Mouse (Mus musculus): Measurements from ENCODE around the gene Smbd1. TPM values are rescaled to one million over a fixed set of nuclear protein-coding genes. Genes with fewer than 3 reads are reported as not detected.
A peak's percentile ranks its signal among the peaks of the same experiment; 100 is the strongest.

Smbd1 gene
- not detected for total RNA-seq (2021)
- long read RNA-seq, experiment 1, result 0 reads
- long read RNA-seq, experiment 2, result 0 reads

DNA sequence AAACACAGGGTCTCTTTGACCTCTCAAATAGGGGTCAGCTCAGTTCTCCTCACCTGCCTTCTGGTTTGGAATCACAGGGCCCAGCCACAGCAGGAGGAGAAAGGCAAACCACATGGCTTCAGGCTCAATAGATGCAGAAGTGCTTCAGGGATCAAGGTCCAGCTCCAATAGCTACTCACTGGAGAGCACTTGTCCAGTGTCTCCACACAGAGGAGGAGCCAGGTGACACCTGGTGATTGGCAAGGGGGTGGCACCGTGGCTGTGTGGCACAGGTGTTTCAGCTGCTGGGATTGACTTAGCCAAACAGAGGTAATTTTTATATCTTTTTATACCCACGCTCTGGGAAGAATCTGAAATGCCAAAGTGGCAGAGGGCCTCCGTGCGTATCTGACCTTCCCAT is at the start of gene Smbd1:
Smbd1 (minus strand) TSS at position 157 of the 400 bp plus-strand sequence.
- intact Hi-C loops (cut with DNase I), result loop anchor here (5.0 to 10.0 kb wide), 3 partner anchors 77 to 344 kb away; no protein-coding TSS in a partner anchor
- Histone ChIP-seq H3K27ac (no peak within 1 kb of the TSS), H3K4me3 (no peak within 1 kb of the TSS)
- no peak for TF ChIP-seq CTCF (IDR thresholded peaks at IDR 0.05)
- no peak for DNase-seq (ENCODE audit: extremely low spot score in 1 of 2, low spot score in 2 of 2)

DNA sequence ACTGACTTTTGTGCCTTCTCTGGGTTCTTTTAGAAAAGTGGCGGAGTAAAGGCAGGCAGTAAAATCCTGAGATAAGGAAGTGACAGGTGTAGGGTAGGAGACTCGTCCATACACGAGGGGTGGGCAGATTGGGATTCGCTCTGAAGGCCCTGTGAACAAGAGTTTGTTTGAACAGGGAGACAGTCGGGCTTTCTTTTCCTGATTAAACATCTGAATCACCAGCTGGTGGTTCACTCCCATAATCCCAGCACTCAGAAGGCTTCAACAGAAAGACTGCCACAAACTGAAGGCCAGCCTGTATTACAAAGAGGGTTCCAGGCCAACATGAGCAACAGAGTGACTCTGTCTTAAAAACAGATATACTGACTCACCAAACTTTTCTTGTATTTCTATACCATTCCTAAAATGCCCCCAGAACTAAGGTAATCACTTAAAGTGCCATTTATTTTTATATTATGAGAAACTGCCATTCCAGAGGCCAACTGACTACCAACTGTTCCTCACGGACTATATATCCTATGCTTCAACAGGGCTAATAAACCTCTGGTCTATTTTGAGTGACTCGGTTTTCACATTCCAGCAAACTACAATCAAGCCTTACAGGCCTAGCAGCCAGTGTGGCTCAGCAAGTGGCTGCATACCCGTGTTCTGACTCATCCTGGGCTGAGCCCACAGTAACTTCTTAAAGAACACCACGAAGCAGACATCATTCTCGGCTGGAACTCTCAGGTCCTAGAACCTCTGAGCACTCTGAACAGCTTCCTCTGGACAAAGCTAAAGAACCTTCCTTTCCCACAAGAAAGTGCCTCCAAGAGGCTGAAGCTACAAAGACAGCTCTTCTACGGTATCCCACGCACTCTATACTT is 48.7 kb upstream of the Smbd1 start:
- DNase-seq (ENCODE audit: extremely low spot score in 1 of 2, low spot score in 2 of 2), result no peak
- Histone ChIP-seq H3K27ac (peak overlapping the region; percentile 37; the same call in 1 of the 2 replicates), H3K4me3 (no peak overlapping the region)
- TF ChIP-seq CTCF (IDR thresholded peaks at IDR 0.05), result no peak
- intact Hi-C loops (cut with DNase I), result no loop called here

DNA sequence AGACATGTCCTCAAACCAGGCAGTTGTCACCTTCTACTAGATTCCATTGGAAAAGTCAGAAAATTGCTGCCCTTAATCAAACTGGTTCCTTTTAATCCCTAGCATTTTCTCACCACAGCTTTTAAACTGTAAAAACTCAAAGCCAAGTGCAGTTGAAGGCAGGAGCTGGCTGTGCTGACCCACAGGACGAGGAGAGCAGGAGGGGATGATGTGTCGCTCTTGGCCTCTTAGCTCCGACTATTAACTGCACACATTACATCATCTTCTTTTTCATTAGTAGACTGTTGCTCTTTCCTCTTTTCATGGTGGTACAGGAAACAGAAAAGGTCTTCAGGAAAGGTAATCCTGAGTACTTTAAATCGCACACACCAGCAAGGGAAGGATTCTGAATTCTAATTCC is 48.1 kb upstream of the Smbd1 start:
- TF ChIP-seq CTCF (IDR thresholded peaks at IDR 0.05), result no peak
- no peak overlapping the region for H3K4me3 ChIP-seq

DNA sequence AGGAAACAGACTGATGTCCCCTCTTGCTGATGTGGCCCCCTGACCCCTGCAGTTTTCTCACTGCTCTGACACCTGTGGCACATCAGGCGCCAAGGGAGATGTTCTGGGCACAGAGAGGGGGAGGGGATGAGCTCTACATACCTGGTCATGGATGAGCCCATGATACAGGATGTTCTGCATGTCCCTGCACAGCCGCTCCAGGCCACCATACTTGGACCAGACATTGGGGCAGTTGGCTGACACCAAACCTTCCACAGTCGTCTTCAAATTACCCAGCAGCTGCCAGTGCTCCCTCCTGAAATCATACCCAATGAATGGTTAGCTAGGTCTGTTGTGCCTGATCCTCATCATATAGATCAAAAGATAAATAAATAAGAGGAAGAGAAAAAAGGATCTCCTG is 46.5 kb upstream of the Smbd1 start:
- intact Hi-C loops (cut with DNase I), result no loop called here
- DNase-seq (ENCODE audit: extremely low spot score in 1 of 2, low spot score in 2 of 2), result no peak
- H3K4me3 ChIP-seq, result no peak overlapping the region
- no peak overlapping the region for H3K27ac ChIP-seq
- TF ChIP-seq CTCF (IDR thresholded peaks at IDR 0.05), result no peak

More for the DNA sequence above, 48.1 kb upstream of the Smbd1 start:
- intact Hi-C loops (cut with DNase I), result no loop called here
- peak overlapping the region; percentile 20; the same call in 1 of the 2 replicates for H3K27ac ChIP-seq
- no peak for DNase-seq (ENCODE audit: extremely low spot score in 1 of 2, low spot score in 2 of 2)

DNA sequence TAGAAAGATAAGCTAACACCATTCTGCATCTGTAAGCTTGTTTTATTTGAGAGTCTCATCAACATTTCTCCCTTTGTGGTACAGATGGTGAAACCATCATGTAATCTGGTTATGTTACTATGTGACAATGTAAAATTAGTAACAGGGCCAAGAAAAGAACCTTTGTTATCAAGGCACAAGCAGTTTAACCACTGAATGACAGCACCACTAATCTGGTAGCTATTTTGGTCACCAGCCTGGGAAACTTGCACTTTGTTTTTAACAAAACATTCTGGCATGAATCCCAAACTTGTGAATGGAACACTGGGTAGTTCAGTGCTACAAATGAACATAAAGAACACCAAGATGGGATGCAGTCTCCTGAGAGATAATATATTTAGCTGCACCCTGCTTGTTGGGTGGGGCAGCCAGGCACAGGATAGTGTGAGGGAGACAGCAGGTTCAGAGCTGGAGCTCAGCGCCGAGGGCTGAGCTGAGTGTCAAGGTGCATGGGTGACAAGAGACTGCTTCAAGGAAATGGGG is 43.8 kb upstream of the Smbd1 start:
- Histone ChIP-seq H3K4me3 (no peak overlapping the region), H3K27ac (peak overlapping the region; percentile 47; the same call in 1 of the 2 replicates)
- no peak for DNase-seq (ENCODE audit: extremely low spot score in 1 of 2, low spot score in 2 of 2)
- TF ChIP-seq CTCF (IDR thresholded peaks at IDR 0.05), result no peak
- intact Hi-C loops (cut with DNase I), result no loop called here

GRCm38 (mm10) chr16:32853492-32854049 is 43.3 kb upstream of the Smbd1 start:
- H3K27ac ChIP-seq, result peak overlapping the region; percentile 64
- DNase-seq (ENCODE audit: extremely low spot score in 1 of 2, low spot score in 2 of 2), result no peak
- no peak overlapping the region for H3K4me3 ChIP-seq
- intact Hi-C loops (cut with DNase I), result no loop called here
- no peak for TF ChIP-seq CTCF (IDR thresholded peaks at IDR 0.05)

DNA sequence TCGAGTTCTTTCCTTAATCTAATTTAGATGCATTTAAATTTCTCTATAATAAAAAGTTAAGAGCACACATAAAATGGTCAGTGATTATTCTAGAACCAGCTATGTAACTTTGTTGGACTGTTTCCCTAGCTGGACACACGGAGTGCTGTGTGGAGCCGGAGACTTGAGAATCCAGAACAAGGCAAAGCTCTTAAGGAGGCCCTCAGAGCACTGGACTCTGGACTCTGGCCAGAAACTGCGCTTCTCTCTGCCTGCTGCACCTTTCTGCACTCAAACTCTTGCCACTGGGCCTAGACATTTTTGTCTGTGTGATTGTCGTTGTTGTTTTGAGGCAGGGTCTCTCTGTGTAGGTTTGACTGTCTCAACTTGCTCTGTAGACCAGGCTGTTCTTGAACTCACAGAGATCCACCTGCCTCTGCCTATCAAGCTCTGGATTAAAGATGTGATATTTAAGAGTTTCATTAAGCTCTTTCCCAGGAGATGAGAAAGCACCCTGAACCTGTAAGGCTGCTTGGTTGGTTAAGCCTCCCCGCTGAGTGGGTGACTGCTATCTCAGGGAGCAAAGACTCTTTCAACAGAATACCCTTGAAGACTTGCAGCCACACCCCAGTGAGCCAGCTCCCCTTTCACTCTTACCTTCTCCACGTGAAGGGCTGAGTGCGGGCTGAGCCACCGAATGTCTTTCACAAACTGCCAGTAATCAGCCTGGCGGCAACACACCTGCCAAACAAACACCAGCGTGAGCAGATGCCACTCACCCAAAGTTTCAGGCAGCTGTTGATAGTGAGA is 39.0 kb upstream of the Smbd1 start:
- Histone ChIP-seq H3K4me3 (no peak overlapping the region), H3K27ac (no peak overlapping the region)
- TF ChIP-seq CTCF (IDR thresholded peaks at IDR 0.05), result no peak
- intact Hi-C loops (cut with DNase I), result no loop called here
- DNase-seq (ENCODE audit: extremely low spot score in 1 of 2, low spot score in 2 of 2), result no peak

DNA sequence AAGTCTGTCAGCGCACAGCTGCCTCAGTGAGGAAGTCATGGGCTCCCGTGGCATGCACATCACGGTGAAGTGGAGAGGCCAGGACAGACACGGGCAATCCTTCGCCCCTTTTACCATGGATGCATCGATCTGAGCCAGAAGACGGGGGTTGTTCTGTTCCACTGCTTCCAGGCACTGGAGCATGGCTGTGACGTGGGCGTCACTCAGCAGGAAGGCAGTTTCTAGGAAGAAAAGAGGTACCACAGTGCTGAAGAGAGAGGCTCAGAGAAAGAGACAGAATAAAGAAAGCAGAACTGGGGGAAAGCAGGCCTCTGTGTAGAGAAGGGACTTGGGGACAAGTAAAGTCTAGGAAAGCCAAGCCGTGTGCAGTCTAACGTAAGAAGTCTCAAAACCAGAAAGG is 36.8 kb upstream of the Smbd1 start:
- Histone ChIP-seq H3K4me3 (no peak overlapping the region), H3K27ac (peak overlapping the region; percentile 28; the same call in 1 of the 2 replicates)
- intact Hi-C loops (cut with DNase I), result no loop called here
- no peak for DNase-seq (ENCODE audit: extremely low spot score in 1 of 2, low spot score in 2 of 2)
- no peak for TF ChIP-seq CTCF (IDR thresholded peaks at IDR 0.05)

DNA sequence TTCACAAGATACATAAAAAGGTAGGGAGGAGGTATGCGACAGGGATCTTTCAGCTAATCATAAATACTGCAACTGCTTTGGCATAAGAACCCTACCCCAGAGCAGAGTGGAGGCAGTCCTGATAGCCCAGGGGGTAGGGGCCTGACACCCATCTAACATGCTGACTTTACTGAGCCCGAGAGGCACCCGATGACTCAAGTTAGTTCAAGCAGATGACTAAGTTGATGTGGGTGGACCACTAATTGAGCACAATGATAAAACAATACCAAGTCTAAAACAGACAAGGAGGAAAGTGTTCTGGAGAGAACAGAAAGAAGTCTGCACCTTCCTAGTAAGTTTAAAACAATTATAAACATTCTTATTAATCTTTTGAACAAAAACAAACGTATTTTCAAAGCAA is 21.2 kb upstream of the Smbd1 start:
- no peak for DNase-seq (ENCODE audit: extremely low spot score in 1 of 2, low spot score in 2 of 2)
- no peak overlapping the region for H3K4me3 ChIP-seq
- no peak for TF ChIP-seq CTCF (IDR thresholded peaks at IDR 0.05)
- intact Hi-C loops (cut with DNase I), result no loop called here
- H3K27ac ChIP-seq, result no peak overlapping the region

GRCm38 (mm10) chr16:32829104-32829503 is 18.8 kb upstream of the Smbd1 start:
- H3K4me3 ChIP-seq, result no peak overlapping the region
- intact Hi-C loops (cut with DNase I), result no loop called here
- TF ChIP-seq CTCF (IDR thresholded peaks at IDR 0.05), result no peak
- DNase-seq (ENCODE audit: extremely low spot score in 1 of 2, low spot score in 2 of 2), result no peak
- H3K27ac ChIP-seq, result no peak overlapping the region

GRCm38 (mm10) chr16:32826521-32826920 is 16.2 kb upstream of the Smbd1 start:
- DNase-seq (ENCODE audit: extremely low spot score in 1 of 2, low spot score in 2 of 2), result no peak
- peak; percentile 13; the same call in 1 of the 2 replicates for TF ChIP-seq CTCF (IDR thresholded peaks at IDR 0.05)
- intact Hi-C loops (cut with DNase I), result no loop called here
- Histone ChIP-seq H3K27ac (no peak overlapping the region), H3K4me3 (no peak overlapping the region)

Data from left cerebral cortex, adult 2 months (tissue).